ENCODE assay signal across 19 mouse cellular contexts in the genomic region with DNA sequence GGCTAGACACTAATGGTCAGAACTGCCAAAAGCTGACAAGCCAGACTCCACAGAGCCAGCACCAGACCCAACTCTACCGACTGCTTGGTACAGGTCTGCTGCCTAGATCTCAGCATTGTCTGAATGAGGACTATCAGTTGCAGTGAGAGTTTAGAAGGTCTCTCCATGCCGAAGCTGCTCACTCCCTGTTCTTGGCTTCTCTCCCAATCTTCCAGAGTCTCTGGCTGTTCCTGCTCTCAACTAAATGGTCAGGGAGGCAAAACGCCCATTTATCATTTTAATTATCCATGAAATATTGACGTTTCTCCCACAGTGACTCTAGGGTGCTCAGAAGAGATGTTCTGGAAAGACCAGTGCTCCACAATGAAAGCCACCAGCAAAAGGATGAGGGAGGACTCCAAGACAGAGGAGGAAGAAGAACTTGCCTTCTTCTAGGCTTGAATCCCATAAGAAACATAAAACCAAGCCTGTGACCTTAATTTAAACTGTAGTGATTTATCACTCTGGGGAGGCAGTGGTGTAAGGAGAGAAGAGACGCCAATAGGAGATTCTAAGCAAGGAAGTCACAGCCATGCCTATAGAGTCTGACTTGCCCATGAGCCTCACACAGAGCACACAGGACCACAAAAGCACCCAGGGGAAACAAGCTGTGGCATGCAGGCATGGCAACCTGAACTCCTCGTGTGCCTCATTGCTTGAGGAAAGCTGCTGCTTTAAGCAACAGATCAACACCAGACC.
A peak's percentile ranks its signal among the peaks of the same experiment; 100 is the strongest.
DNase-seq lines count a peak whose midpoint lies in the region; ATAC-seq lines count a peak whose summit lies in the region.
"Had no signal": no experiment of that assay in that cellular context is flagged by ENCODE, and none has a peak within 500 bp of the region (broad histone marks: within the 10 kb centered on the region; RNA-seq: fewer than 3 reads in every experiment).

No protein-coding gene starts in this region.

- H3K4me3 ChIP-seq in heart, embryonic 10.5 days: no peak overlapping the region
- no peak overlapping the region for H3K4me3 ChIP-seq in kidney, embryonic 14.5 days (ENCODE audit: low read length)
- no peak overlapping the region for H3K4me3 ChIP-seq in kidney, embryonic 16.5 days (ENCODE audit: low read length)
- H3K4me3 ChIP-seq: forebrain, embryonic 13.5 days; hindbrain, embryonic 12.5 days; limb, embryonic 15.5 days; liver, embryonic 15.5 days; midbrain, embryonic 15.5 days; myocyte had no signal

- no peaks in the 10 kb centered on the region for H3K9me3 ChIP-seq in heart, embryonic 10.5 days
- H3K9me3 ChIP-seq in kidney, embryonic 14.5 days (ENCODE audit: control insufficient read depth, low read length): no peaks in the 10 kb centered on the region
- H3K9me3 ChIP-seq in kidney, embryonic 16.5 days (ENCODE audit: low read length): no peaks in the 10 kb centered on the region
- H3K9me3 ChIP-seq: forebrain, embryonic 13.5 days; hindbrain, embryonic 12.5 days; limb, embryonic 15.5 days; liver, embryonic 15.5 days; midbrain, embryonic 15.5 days had no signal

- H3K27me3 ChIP-seq in heart, embryonic 10.5 days (ENCODE audit: insufficient read depth, poor library complexity, severe bottlenecking): peaks cover 14% of the 10 kb centered on the region; the same call in 1 of the 2 replicates
- no peaks in the 10 kb centered on the region for H3K27me3 ChIP-seq in kidney, embryonic 14.5 days (ENCODE audit: control insufficient read depth, insufficient read depth, low read length)
- no peaks in the 10 kb centered on the region for H3K27me3 ChIP-seq in kidney, embryonic 16.5 days (ENCODE audit: insufficient read depth, low read length)
- H3K27me3 ChIP-seq: CH12.LX; forebrain, embryonic 13.5 days; liver, embryonic 15.5 days; midbrain, embryonic 15.5 days had no signal

- DNase-seq in heart, embryonic 10.5 days (ENCODE audit: low spot score): no peak
- DNase-seq in heart, adult 8-10 months (ENCODE audit: low spot score): no peak
- DNase-seq in kidney, postnatal 10 days: no peak
- peak; percentile 40 for DNase-seq in MN1 (ENCODE audit: low spot score)
- DNase-seq in layer of hippocampus, adult 8-10 months (ENCODE audit: low spot score in 2 of 2): no peak
- DNase-seq: cerebellum, adult 2 months; layer of hippocampus, postnatal 36 days; spleen, adult 18-20 months; thymus, postnatal 14 days had no signal

- H3K27ac ChIP-seq in heart, embryonic 10.5 days: 0 out of 2 replicates have a peak overlapping the region, but pooled peaks have one; percentile 1
- H3K27ac ChIP-seq in kidney, embryonic 14.5 days (ENCODE audit: low read depth, low read length): peak overlapping the region; percentile 84
- peak overlapping the region; percentile 83 for H3K27ac ChIP-seq in kidney, embryonic 16.5 days (ENCODE audit: low read length)
- H3K27ac ChIP-seq: forebrain, embryonic 13.5 days; hindbrain, embryonic 12.5 days; liver, embryonic 15.5 days; midbrain, embryonic 15.5 days had no signal

- ATAC-seq in kidney, embryonic 14.5 days (ENCODE audit: low FRiP score, low TSS enrichment): peak; percentile 82
- peak; percentile 74 for ATAC-seq in kidney, embryonic 16.5 days (ENCODE audit: low FRiP score, low TSS enrichment)
- ATAC-seq in erythroid progenitor cell, adult 5-6 weeks (replicated peaks; ENCODE audit: low FRiP score, poor library complexity, severe bottlenecking): no peak
- ATAC-seq: forebrain, embryonic 13.5 days; midbrain, embryonic 15.5 days had no signal

- no peaks in the 10 kb centered on the region for H3K36me3 ChIP-seq in heart, embryonic 10.5 days
- no peaks in the 10 kb centered on the region for H3K36me3 ChIP-seq in kidney, embryonic 14.5 days (ENCODE audit: control insufficient read depth, insufficient read depth, low read length)
- H3K36me3 ChIP-seq in kidney, embryonic 16.5 days (ENCODE audit: insufficient read depth, low read length): no peaks in the 10 kb centered on the region
- H3K36me3 ChIP-seq: hindbrain, embryonic 12.5 days; limb, embryonic 15.5 days; liver, embryonic 15.5 days; midbrain, embryonic 15.5 days had no signal

- no peak overlapping the region for H3K4me2 ChIP-seq in kidney, embryonic 14.5 days (replicated peaks; ENCODE audit: low read depth, low read length)
- no peak overlapping the region for H3K4me2 ChIP-seq in kidney, embryonic 16.5 days (replicated peaks; ENCODE audit: low read depth, low read length)
- H3K4me2 ChIP-seq: forebrain, embryonic 13.5 days; hindbrain, embryonic 12.5 days; limb, embryonic 15.5 days; liver, embryonic 15.5 days; midbrain, embryonic 15.5 days had no signal

- H3K9ac ChIP-seq in kidney, embryonic 14.5 days (ENCODE audit: low read depth, low read length): no peak overlapping the region
- no peak overlapping the region for H3K9ac ChIP-seq in kidney, embryonic 16.5 days (replicated peaks; ENCODE audit: low read length)
- H3K9ac ChIP-seq: forebrain, embryonic 13.5 days; hindbrain, embryonic 12.5 days; limb, embryonic 15.5 days; liver, embryonic 15.5 days; midbrain, embryonic 15.5 days had no signal

- H3K4me1 ChIP-seq in heart, embryonic 10.5 days: peaks cover 26% of the 10 kb centered on the region
- peaks cover 25% of the 10 kb centered on the region for H3K4me1 ChIP-seq in kidney, embryonic 14.5 days (ENCODE audit: control insufficient read depth, insufficient read depth, low read length)
- peaks cover 19% of the 10 kb centered on the region for H3K4me1 ChIP-seq in kidney, embryonic 16.5 days (ENCODE audit: insufficient read depth, low read length)
- H3K4me1 ChIP-seq: liver, embryonic 15.5 days; midbrain, embryonic 15.5 days had no signal

- WGBS in heart, embryonic 10.5 days: 67% methylated on average over 6 of the region's 6 CpGs
- WGBS in kidney, embryonic 14.5 days: 24% methylated on average over 6 of the region's 6 CpGs
- 18% methylated on average over 6 of the region's 6 CpGs for WGBS in kidney, embryonic 16.5 days

Comparison
In these comparisons a context has a peak if more than half of its experiments do, and no peak if none do; other contexts are left out.
1. H3K27ac ChIP-seq: peak in every context shown above with its lines; median percentile 84 in kidney, embryonic 14.5 days; 83 in kidney, embryonic 16.5 days; 1 in heart, embryonic 10.5 days.